Mouse (Mus musculus) retina, adult 2 months (tissue): Measurements from ENCODE around the gene Acox3.
A peak's percentile ranks its signal among the peaks of the same experiment; 100 is the strongest.

Source experiments
- DNase-seq: peaks from one replicate; pipeline ENCODE4 v3.0.0-alpha.2; 2012; ENCODE audit warnings: low read depth, low spot score

Acox3 gene

GRCm38 (mm10) chr5:35582445-35583220, at the start of gene Acox3:
Gene Acox3, plus strand, starts transcription at chr5:35583040.
- DNase-seq: peak; percentile 96

GRCm38 (mm10) chr5:35536271-35536670, 46.6 kb upstream of the Acox3 start:
- DNase-seq: no peak

- DNase-seq: no peak
These were observed 45.4 kb upstream of the Acox3 start for GRCm38 (mm10) chr5:35537474-35537873.

GRCm38 (mm10) chr5:35538022-35538421, 44.8 kb upstream of the Acox3 start:
- no peak for DNase-seq

GRCm38 (mm10) chr5:35539576-35539975, 43.3 kb upstream of the Acox3 start:
- DNase-seq: no peak

- no peak for DNase-seq
These were observed 42.3 kb upstream of the Acox3 start for GRCm38 (mm10) chr5:35540555-35540954.

- no peak for DNase-seq
These were observed 41.6 kb upstream of the Acox3 start for GRCm38 (mm10) chr5:35541059-35541790.

- DNase-seq: no peak
These were observed 36.7 kb upstream of the Acox3 start for GRCm38 (mm10) chr5:35546127-35546526.

GRCm38 (mm10) chr5:35551855-35552837, 30.7 kb upstream of the Acox3 start:
- no peak for DNase-seq

- DNase-seq: no peak
These were observed 29.9 kb upstream of the Acox3 start for GRCm38 (mm10) chr5:35552838-35553539.

- no peak for DNase-seq
These were observed 26.4 kb upstream of the Acox3 start for GRCm38 (mm10) chr5:35556393-35556792.

- no peak for DNase-seq
These were observed 24.8 kb upstream of the Acox3 start for GRCm38 (mm10) chr5:35557946-35558621.

GRCm38 (mm10) chr5:35559447-35559846, 23.4 kb upstream of the Acox3 start:
- DNase-seq: no peak

GRCm38 (mm10) chr5:35562616-35563015, 20.2 kb upstream of the Acox3 start:
- no peak for DNase-seq

- no peak for DNase-seq
These were observed 19.4 kb upstream of the Acox3 start for GRCm38 (mm10) chr5:35563449-35563848.

GRCm38 (mm10) chr5:35565217-35565616, 17.6 kb upstream of the Acox3 start:
- DNase-seq: no peak

- DNase-seq: no peak
These were observed 16.2 kb upstream of the Acox3 start for GRCm38 (mm10) chr5:35566632-35567031.

GRCm38 (mm10) chr5:35571546-35571945, 11.3 kb upstream of the Acox3 start:
- no peak for DNase-seq

GRCm38 (mm10) chr5:35574653-35575599, 7.9 kb upstream of the Acox3 start, which contains the start of gene Trmt44:
Gene Trmt44, minus strand, starts transcription at chr5:35575070.
- peak; percentile 82 for DNase-seq
